Mouse (Mus musculus) T-helper 1 cell (primary cell): ENCODE data around the gene Tmco1.

Source experiments
- in situ Hi-C: fragments of 300-600 bp; cut with MboI, MseI; formaldehyde crosslinking; loops from one replicate; pipeline ENCODE4 v1.15.1; 2025; ENCODE audit warnings: high pct_unique_total_duplicates

Tmco1 gene

GRCm38 (mm10) chr1:167321691-167322090 is 13.5 kb downstream of the Tmco1 start:
- in situ Hi-C loops = no loop called here

- in situ Hi-C loops = loop anchor here (25.0 kb wide), 1 partner anchor 591 kb away; no protein-coding TSS in a partner anchor
These were observed 20.6 kb downstream of the Tmco1 start for GRCm38 (mm10) chr1:167328776-167329175.

DNA sequence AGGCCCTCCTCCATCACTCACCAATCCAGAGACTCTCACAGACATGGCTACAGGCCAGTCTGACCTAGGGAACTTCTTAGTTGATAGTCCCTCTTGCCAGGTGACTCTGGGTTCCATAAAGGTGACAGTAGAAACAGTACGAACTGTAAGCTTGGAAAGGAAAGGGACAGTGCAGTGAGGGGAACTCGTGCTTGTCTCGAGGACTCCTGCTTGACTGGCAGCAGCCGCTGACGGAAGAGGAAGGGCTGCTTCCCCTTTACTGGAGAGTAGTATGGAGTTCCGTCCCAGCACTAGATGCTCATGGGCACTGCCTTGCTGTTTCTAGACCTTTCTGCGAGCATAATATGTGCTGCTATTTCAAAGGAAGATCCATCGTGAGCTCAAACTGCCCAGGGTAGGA is 22.9 kb downstream of the Tmco1 start:
- in situ Hi-C loops = loop anchor here (25.0 kb wide), 1 partner anchor 594 kb away; no protein-coding TSS in a partner anchor

DNA sequence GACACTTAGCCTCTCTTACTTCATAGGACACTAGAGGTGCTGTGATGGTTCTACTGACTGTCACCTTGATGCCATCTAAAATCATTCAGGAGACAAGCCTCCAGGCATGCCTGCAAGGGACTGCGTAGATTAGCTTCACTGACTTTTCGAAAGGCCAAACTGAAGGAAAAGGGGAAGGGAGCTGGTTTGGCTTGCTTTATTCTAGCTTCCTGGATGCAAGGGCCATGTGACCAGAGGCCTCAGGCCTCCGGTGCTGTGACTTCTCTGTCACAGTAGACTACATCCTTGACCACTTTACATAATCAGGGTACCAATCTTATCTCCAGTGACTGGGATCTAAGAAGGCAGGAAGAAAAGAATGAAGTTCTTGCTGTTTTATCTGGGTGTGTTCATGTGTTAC is 28.2 kb downstream of the Tmco1 start:
- in situ Hi-C loops = loop anchor here (5.0 to 25.0 kb wide), 2 partner anchors 114 to 599 kb away; no protein-coding TSS in a partner anchor

- in situ Hi-C loops = loop anchor here (5.0 to 25.0 kb wide), 2 partner anchors 115 to 600 kb away; no protein-coding TSS in a partner anchor
These were observed 29.4 kb downstream of the Tmco1 start for GRCm38 (mm10) chr1:167337463-167338095.

DNA sequence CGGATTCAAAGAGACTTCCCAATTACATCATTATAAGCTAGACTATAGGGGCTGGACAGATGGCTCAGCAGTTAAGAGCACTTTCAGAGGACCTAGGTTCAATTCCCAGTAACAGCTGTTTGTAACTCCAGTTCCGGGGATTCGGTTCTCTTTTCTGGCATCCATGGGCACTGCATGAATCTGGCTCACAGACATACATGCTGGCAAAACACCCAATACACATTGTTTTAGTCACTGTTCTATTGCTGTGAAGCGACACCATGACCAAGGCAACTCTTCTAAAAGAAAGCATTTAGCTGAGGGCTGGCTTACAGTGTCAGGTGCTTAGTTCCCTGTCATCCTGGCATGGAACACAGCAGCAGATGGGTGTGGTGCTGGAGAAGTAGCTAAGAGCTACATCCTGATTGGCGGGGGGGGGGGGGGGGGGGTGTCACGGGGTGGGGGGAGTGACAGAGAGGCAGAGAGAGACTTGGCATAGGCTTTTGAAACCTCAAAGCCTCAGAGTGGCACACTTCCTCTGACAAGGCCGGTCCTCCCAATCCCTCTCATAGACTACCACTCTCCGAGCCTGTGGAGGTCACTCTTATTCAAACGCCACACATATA is 31.1 kb downstream of the Tmco1 start:
- in situ Hi-C loops = loop anchor here (5.0 to 25.0 kb wide), 2 partner anchors 117 to 602 kb away; no protein-coding TSS in a partner anchor

DNA sequence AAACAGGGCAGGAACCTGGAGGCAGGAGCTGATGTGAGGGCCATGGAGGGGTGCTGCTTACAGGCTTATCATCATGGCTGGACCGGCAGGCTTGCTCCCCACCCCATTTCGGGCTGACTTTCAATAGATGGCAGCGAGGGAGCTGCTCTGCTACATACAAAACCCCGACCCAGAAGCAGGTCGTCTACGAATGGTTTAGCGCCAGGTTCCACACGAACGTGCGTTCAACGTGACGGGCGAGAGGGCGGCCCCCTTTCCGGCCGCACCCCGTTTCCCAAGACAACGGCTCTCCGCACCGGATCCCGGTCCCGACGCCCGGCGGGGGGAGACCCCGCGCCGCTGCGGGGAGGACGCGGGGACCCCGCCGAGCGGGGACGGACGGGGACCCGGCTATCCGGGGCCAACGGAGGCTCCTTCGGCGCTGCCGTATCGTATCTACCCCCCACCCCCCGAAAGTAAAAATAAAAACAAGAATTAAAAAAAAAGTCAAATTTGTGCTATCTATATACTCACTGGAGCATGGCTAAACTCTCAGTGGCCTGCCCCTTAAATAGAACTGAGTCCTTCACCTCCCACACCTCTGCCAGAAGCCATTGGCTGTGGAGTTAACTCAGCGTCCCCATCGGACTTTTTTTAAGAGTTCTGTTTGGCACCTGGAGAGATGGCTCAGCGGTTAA is 32.1 kb downstream of the Tmco1 start:
- in situ Hi-C loops = loop anchor here (5.0 to 25.0 kb wide), 2 partner anchors 33 to 603 kb away; partner anchors contain the start of gene Tmco1

DNA sequence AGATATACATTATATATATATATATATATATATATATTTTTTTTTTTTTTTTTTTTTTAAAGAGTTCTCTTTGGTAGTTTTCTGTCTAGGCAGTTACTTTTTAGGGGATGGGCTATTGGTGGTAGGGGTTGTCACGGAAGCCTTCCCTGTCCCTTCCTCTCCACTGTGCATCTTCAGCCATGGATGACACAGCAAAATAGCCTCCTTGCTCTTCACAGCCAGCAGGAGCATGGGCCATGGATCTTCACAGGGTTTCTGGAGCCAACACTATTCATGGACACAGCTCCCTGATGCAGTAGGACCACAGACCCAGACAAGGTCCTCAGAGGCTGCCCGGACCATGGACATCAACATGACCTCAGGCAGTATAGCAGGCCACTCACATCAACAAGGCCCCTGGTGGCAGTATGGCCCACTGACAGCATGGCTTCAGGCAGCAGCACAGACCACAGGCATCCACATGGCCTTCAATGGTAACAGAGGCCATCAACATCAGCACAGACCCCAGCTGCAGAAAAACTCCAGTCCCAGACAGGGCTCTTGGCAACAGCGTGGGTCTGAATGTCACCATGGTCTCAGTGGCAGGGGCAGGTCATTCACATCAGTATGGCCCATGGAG is 32.8 kb downstream of the Tmco1 start:
- in situ Hi-C loops = loop anchor here (5.0 to 25.0 kb wide), 2 partner anchors 34 to 604 kb away; partner anchors contain the start of gene Tmco1

GRCm38 (mm10) chr1:167342831-167343230 is 34.7 kb downstream of the Tmco1 start:
- in situ Hi-C loops = loop anchor here (5.0 to 25.0 kb wide), 2 partner anchors 36 to 606 kb away; partner anchors contain the start of gene Tmco1

GRCm38 (mm10) chr1:167345994-167346520 is 37.9 kb downstream of the Tmco1 start:
- in situ Hi-C loops = loop anchor here (25.0 kb wide), 1 partner anchor 609 kb away; no protein-coding TSS in a partner anchor

DNA sequence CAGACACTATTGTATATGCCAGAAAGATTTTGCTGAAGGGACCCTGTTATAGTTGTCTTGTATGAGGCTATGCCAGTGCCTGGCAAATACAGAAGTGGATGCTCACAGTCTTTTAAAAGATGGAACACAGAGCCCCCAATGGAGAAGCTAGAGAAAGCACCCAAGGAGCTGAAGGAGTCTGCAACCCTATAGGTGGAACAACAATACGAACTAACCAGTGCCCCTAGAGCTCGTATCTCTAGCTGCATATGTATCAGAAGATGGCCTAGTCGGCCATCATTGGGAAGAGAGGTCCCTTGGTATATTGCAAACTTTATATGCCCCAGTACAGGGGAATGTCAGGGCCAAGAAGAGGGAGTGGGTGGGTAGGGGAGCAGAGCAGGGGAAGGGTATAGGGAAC is 41.0 kb downstream of the Tmco1 start:
- in situ Hi-C loops = loop anchor here (25.0 kb wide), 1 partner anchor 612 kb away; no protein-coding TSS in a partner anchor

DNA sequence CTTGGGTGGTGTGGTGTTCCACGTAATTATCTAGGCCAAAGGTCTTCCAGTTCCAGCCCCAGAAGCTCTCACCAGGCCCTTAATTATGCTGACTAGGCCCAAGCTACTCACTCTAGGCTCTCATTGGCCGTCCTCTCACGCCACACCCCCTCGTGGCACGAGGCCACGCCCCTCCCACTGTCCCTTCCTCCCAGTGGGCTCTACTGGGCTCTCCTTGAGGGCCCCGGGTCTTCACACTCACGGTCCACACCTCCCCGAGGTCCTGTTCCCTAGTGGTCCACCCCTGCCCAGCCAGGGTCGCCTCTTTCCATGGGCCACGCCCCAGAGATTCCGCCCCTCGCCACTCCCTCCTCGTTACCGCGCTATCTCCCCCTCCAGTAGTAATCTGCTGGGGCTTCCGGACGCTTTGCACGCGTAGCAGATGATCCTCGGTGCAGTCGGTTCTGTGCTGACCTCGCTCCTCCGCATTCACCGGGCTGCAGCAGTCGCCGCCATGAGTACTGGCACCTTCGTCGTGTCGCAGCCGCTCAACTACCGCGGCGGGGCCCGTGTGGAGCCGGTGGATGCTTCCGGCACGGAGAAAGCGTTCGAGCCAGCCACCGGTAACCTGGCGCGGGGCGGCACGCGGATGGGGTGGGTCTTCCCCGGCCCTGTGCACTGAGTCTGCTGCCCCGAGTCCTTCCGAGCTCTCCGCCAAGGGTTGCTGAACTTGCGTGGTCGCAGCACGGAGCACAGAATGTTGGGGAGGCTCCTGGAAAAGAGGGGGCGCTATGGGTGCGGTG is 41.8 kb downstream of the Tmco1 start, which contains the start of gene Aldh9a1:
Aldh9a1 (plus strand) TSS at position 177 of the 782 bp plus-strand sequence.
- in situ Hi-C loops = loop anchor here (25.0 kb wide), 1 partner anchor 613 kb away; no protein-coding TSS in a partner anchor

DNA sequence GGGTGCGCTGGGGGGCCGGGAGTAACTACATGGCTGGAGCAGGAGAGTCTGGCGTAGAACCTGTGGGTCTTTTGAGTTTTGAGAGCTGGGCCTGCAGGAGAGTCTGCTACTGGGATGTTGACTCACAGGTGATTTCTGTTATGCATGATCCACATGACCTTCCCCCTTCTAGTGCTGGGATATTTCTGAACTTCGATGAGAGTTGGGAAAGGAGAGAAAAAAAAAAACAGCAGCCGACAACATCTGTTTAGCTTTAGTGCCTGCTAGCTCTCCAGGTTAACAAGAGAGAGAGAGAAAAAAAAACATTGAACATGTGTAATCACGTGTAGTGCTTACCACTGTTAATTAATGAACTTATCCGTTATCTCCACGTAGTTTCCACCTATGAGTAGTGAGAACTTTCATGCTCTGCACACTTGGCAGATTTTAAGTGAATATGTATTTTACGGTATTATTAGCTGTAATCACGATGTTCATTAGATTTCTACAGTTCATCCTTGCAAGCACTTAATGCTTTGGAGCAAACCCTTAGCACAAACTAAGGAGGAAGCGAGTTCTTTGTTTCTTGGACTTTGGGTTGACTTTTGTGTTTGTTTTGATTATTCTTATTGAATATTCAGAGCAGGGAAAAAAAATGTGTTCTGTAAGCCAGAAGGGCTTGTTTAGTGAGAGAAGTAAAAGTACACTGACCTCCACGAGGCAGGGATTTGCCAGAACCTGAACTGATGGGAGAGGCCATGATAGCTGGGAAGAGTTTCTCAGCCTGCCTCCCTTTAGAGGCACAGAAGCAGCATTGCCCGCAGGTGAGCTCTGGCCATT is 42.6 kb downstream of the Tmco1 start:
- in situ Hi-C loops = no loop called here

DNA sequence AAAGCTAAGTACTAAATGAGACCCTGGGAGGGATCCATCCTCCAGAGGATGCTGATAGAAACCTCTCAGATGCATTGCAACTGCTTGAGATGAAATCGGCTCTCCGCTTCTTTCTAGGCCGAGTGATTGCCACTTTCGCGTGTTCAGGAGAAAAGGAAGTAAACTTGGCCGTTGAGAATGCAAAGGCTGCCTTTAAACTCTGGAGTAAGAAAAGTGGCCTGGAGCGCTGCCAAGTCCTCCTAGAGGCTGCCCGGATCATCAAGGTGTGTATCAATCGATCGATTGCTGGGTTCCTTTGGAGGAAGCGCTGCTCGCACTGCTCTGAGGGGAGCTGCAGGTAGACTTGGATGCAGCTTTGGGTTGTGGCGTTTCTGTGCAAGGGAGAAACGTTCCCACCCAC is 44.2 kb downstream of the Tmco1 start:
- in situ Hi-C loops = no loop called here

- in situ Hi-C loops = no loop called here
These were observed 49.2 kb downstream of the Tmco1 start for GRCm38 (mm10) chr1:167357387-167357786.

- in situ Hi-C loops = no loop called here
These were observed 50.6 kb downstream of the Tmco1 start for GRCm38 (mm10) chr1:167358731-167359130.

- in situ Hi-C loops = no loop called here
These were observed 52.1 kb downstream of the Tmco1 start for GRCm38 (mm10) chr1:167360268-167360667.

DNA sequence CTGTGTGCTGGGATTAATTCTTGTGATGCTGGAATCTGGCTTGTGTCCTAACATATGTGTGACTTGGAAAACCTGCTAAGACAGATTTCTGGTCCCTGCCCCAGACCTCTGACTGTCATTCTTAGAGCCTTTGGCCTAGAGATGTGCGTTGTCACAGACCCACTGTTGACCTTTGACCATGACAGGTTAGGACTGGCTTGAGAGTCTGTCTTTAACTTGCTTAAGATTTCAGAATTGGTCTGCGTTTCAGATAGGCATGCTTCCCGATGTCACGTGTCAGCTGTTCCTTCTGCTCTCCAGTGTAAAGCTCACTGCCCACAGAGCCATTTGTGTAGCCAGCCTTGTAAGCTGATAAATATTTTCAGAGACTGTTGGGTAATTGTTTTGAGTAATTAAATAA is 54.6 kb downstream of the Tmco1 start:
- in situ Hi-C loops = no loop called here

GRCm38 (mm10) chr1:167363322-167363721 is 55.1 kb downstream of the Tmco1 start:
- in situ Hi-C loops = no loop called here

DNA sequence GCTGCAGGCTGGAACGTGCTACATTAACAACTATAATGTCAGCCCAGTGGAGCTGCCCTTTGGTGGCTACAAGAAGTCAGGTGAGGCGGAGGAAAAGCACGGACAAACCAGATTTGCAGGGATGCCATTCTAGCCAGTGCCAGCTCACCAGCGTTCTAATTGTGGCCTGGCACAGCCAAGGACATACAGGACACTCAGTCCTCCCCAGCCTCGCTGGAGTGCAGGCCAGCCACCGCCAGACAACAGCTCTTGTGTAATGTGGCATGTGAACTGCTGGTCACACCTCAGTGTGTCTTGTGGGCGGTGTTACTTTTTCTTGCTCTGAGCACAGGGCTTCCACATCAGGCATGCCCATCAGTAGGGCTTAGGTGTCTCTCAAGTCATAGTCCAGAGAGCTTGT is 57.6 kb downstream of the Tmco1 start:
- in situ Hi-C loops = no loop called here
